Mouse (Mus musculus) embryonic facial prominence, embryonic 15.5 days (tissue): Measurements from ENCODE around the gene Sppl2b. TPM values are rescaled to one million over a fixed set of nuclear protein-coding genes. Genes with fewer than 3 reads are reported as not detected.

ENCODE experiments used
- ATAC-seq: fragments of 200-750 bp; cut with Nextera tagmentation; 2 replicates; pipeline ENCODE4 v1.8.0; 2017; ENCODE audit warnings: low read depth, moderate TSS enrichment; ENCODE audit not compliant: insufficient number of reproducible peaks, low FRiP score, low TSS enrichment
- H3K27ac ChIP-seq: fragments of 300-500 bp; sonication (generic); replicated peaks from 2 replicates; pipeline ENCODE4 v1.5.1; 2015; ENCODE audit warnings: mild to moderate bottlenecking, inconsistent platforms
- H3K27me3 ChIP-seq: fragments of 300-500 bp; sonication (generic); 2 replicates; pipeline ENCODE4 v1.6.1; 2015; ENCODE audit warnings: inconsistent platforms
- H3K36me3 ChIP-seq: fragments of 300-500 bp; sonication (generic); 2 replicates; pipeline ENCODE4 v1.6.1; 2015; ENCODE audit warnings: mild to moderate bottlenecking, inconsistent platforms
- H3K4me1 ChIP-seq: fragments of 300-500 bp; sonication (generic); 2 replicates; pipeline ENCODE4 v1.6.1; 2015; ENCODE audit warnings: inconsistent platforms
- H3K4me2 ChIP-seq: fragments of 300-500 bp; sonication (generic); replicated peaks from 2 replicates; pipeline ENCODE4 v1.6.1; 2015; ENCODE audit warnings: mild to moderate bottlenecking, inconsistent platforms
- H3K4me3 ChIP-seq: fragments of 300-500 bp; sonication (generic); replicated peaks from 2 replicates; pipeline ENCODE4 v1.5.1; 2015; ENCODE audit warnings: mild to moderate bottlenecking, inconsistent platforms
- H3K9ac ChIP-seq: fragments of 300-500 bp; sonication (generic); 2 replicates; pipeline ENCODE4 v1.6.1; 2015; ENCODE audit warnings: inconsistent platforms
- H3K9me3 ChIP-seq: fragments of 300-500 bp; sonication (generic); replicated peaks from 2 replicates; pipeline ENCODE4 v1.6.1; 2016; ENCODE audit warnings: inconsistent platforms
- WGBS: fragments of 180-500 bp; shearing (Covaris S2); methylation state at CpG from one replicate; pipeline ENCODE4 v1.1.7; 2015; 5-methylcytosine and 5-hydroxymethylcytosine counted together
- microRNA counts: library from miRNA; unstranded; fragments of <30 nt; microRNA quantifications from one replicate; lab custom pipeline; 2016
- microRNA-seq: library from miRNA; unstranded; fragments of <30 nt; microRNA quantifications from one replicate; pipeline ENCODE4, GENCODE M21; 2016; ENCODE audit warnings: borderline number of aligned reads
- polyA plus RNA-seq: library from polyadenylated mRNA; unstranded; fragments of >200 nt; fragmentation: Nextera tagmentation; extraction: Ambion mirVana; gene quantifications from 2 replicates; pipeline ENCODE4 v1.2.1, GENCODE M21; 2015

Sppl2b gene
- polyA plus RNA-seq, 1 experiment from 2014 or later: 60.7 TPM

DNA sequence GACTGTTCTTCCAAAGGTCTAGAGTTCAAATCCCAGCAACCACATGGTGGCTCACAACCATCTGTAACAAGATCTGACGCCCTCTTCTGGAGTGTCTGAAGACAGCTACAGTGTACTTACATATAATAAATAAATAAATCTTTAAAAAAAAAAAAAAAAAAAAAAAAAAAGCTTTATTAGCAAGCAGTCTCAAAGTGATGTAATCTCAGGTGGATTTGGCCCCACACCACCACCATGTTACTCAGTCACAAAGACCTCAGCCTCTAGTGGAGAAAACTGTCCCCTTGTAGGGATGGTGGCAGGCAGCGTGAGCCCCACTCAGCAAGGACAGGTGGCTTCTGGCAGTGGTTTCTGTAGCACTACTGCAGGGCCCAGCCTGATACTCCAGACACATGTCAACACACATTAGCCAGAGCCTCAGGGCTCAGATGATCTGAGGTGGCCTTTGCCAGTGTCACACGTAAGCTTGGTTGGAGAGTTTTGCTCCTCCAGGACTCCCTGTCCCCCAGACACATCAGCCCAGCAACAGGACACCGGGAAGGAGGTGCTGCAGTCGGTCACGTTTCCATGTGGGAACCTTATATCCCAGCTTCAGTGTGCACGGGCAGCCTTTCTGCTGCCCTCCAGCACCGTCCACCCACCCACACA, 58.4 kb downstream of the Sppl2b start:
- H3K4me2 ChIP-seq: no peak overlapping the region
- H3K27ac ChIP-seq: 0 out of 2 replicates have a peak overlapping the region, but pooled peaks have one; percentile 51
- no peak overlapping the region for H3K4me3 ChIP-seq
- H3K4me1 ChIP-seq: peaks cover 35% of the 10 kb centered on the region
- H3K9ac ChIP-seq: no peak overlapping the region
- no peaks in the 10 kb centered on the region for H3K9me3 ChIP-seq
- H3K36me3 ChIP-seq: peaks cover 63% of the 10 kb centered on the region
- 78% methylated on average over 7 of the region's 8 CpGs for WGBS
- H3K27me3 ChIP-seq: no peaks in the 10 kb centered on the region
- ATAC-seq: no peak

DNA sequence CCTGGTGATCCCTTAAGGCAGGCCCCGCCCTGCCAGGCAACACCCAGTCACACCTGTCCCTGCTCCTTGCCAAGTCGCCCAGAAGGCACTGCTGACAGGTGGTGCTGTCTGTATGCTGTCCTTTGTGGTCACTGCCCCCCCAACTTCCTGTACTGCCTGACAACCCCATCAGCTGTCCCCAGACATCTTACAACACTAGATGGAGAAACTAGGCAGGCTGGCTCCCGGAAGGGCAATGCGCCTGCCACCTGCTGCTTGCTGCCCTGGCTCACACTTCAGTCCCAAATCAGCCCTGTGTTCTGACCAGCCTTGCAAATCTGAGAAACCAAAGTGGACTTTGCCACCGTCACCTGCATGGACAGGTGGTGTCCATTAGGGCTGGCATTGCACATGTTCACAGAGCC, 59.2 kb downstream of the Sppl2b start:
- H3K9ac ChIP-seq: no peak overlapping the region
- whole genome bisulfite sequencing: 76% methylated on average over 5 of the region's 5 CpGs
- peaks cover 55% of the 10 kb centered on the region for H3K36me3 ChIP-seq

DNA sequence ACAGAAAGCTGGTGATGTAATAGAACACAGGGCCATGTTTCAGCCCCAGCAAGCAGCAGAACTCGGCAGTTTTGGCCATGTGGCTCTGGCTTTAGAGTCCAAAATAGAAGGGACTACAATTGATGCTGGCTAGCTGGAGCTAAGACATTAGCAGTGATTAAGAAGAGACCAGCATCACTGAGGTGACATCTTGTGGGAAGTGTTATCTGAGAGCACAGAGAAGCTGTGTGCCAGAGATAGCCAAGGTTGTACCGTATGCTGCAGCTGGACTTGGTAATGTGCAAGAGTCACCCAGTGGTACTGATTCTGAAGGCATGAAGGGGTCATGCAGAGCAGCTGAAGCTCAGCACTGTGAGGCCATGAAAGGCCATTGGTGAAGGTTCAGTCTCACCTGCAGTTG, 60.2 kb downstream of the Sppl2b start:
- H3K4me2 ChIP-seq: no peak overlapping the region
- H3K4me3 ChIP-seq: no peak overlapping the region
- H3K27ac ChIP-seq: no peak overlapping the region
- ATAC-seq: no peak
- no peak overlapping the region for H3K9ac ChIP-seq
- WGBS: 82% methylated on average over 2 of the region's 2 CpGs
- H3K4me1 ChIP-seq: peaks cover 37% of the 10 kb centered on the region
- H3K9me3 ChIP-seq: no peaks in the 10 kb centered on the region
- no peaks in the 10 kb centered on the region for H3K27me3 ChIP-seq
- H3K36me3 ChIP-seq: peaks cover 45% of the 10 kb centered on the region

More for the DNA sequence above, 59.2 kb downstream of the Sppl2b start:
- H3K27me3 ChIP-seq: no peaks in the 10 kb centered on the region
- H3K9me3 ChIP-seq: no peaks in the 10 kb centered on the region
- ATAC-seq: peak; percentile 26; the same call in 1 of the 2 replicates
- H3K4me2 ChIP-seq: no peak overlapping the region
- no peak overlapping the region for H3K4me3 ChIP-seq
- 0 out of 2 replicates have a peak overlapping the region, but pooled peaks have one; percentile 51 for H3K27ac ChIP-seq
- peaks cover 37% of the 10 kb centered on the region for H3K4me1 ChIP-seq

DNA sequence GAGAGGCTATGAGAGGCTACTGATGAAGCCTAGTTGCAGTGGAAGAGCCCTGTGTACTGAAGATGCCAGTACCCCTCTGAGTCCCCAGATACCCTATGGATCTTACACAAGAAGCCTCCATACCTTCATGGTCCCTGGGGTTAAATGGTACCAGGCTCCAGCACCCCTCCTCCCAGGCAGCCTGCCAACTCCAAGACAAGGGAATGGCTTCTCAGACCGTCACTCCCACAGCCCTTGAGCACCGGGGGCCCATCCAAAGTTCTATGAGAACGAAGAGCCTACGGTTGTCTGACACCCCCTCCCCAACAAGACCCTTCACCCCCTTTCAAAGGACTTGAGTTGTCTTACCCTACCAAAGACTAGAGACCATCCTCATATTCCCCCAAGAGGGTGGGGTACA, 60.7 kb downstream of the Sppl2b start:
- WGBS: 80% methylated on average over 4 of the region's 4 CpGs
- no peak overlapping the region for H3K9ac ChIP-seq
- ATAC-seq: no peak
- H3K9me3 ChIP-seq: no peaks in the 10 kb centered on the region
- H3K36me3 ChIP-seq: peaks cover 40% of the 10 kb centered on the region
- H3K4me2 ChIP-seq: no peak overlapping the region
- no peaks in the 10 kb centered on the region for H3K27me3 ChIP-seq
- H3K4me1 ChIP-seq: peaks cover 37% of the 10 kb centered on the region
- H3K27ac ChIP-seq: no peak overlapping the region
- no peak overlapping the region for H3K4me3 ChIP-seq

DNA sequence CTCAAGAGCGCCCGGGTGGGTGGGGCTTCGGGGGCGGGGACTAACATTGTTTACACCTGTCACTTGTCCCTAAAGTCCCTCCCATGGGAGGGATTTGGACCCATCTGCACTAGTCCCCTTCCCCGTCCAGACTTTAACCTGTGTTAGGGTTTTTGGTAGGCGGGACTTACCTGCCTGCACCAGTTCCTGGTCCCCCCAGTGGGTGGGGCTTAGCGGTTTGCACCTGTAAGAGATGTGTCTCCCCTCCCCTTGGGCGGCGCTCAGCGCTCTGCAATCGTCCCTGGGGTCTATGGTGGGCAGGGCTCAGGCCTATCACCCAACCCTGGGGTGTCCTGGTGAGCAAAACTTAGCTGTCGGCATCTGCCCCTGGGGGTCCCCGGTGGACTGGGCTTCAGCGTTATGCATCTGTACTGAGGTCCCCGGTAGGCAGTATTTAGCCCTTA, 62.3 kb downstream of the Sppl2b start:
- Histone ChIP-seq H3K9me3 (no peaks in the 10 kb centered on the region), H3K4me2 (peak overlapping the region; percentile 93), H3K4me1 (peaks cover 45% of the 10 kb centered on the region), H3K36me3 (peaks cover 25% of the 10 kb centered on the region), H3K27me3 (no peaks in the 10 kb centered on the region), H3K27ac (peak overlapping the region; percentile 80), H3K4me3 (peak overlapping the region; percentile 91), H3K9ac (peak overlapping the region; percentile 79)
- peak; percentile 41; the same call in 1 of the 2 replicates for ATAC-seq
- WGBS: 2% methylated on average over 15 of the region's 15 CpGs

DNA sequence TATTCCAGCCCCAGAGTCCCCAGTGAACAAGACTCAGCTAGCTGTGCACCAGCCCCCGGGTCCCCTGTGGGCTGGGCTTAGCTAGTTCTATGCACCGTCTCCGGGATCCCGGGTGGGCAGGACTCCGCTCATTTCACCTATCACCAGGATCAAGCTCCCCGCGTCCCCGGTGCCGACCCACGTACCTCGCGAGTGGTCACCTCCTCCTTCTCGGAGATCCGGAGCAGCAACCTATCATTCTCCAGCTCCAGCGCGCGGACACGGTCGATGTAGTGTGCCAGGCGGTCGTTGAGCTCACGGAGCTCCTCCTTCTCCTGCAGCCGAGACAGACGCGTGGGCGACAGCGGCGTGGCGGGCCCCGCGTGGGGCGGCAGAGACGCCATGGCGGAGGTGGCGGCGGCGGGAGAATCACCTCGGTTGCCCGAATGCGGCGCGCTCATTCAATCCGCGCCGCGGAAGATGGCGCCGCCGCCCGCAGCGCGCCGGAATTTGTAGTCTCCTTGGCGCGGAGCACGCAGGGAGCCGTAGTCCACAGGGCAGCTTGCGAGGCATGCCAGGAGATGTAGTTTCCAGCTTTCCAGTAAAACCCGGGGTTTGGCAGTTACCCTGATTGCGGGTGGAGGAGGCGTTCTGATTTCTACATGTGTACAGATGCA, 62.8 kb downstream of the Sppl2b start, which contains the start of gene Lmnb2:
TSS of gene Lmnb2 (minus strand) at position 467 of the 656 bp plus-strand sequence.
- Histone ChIP-seq H3K9ac (peak within 1 kb of the TSS; percentile 79), H3K36me3 (peaks cover 20% of the 10 kb centered on the region), H3K4me1 (peaks cover 49% of the 10 kb centered on the region), H3K9me3 (no peaks in the 10 kb centered on the region), H3K4me3 (peak within 1 kb of the TSS; percentile 91), H3K27ac (peak within 1 kb of the TSS; percentile 80), H3K27me3 (no peaks in the 10 kb centered on the region), H3K4me2 (peak within 1 kb of the TSS; percentile 93)
- ATAC-seq: 0 out of 2 replicates have a peak, but pooled peaks have one; percentile 20
- WGBS: under 1% methylated on average over 55 of the region's 61 CpGs

MicroRNA genes within 50 kb of the gene (microRNA counts, 519-probe panel; counts per million panel counts)
- microRNA mmu-miR-1982 (lab: Ali Mortazavi, UCI): not detected

Small RNA genes lying within 50 kb of the gene (microRNA-seq; reads per million reads assigned to microRNA genes)
- gene Mir1982: 2.2 reads per million, percentile 8 among the genes with 10 or more reads in this experiment

Other genes starting within 250 kb of the Sppl2b start
- gene Gm49322, start 249.3 kb upstream of the Sppl2b start, polyA plus RNA-seq: 4.8 TPM in 2 replicates
- gene Csnk1g2, start 232.4 kb upstream of the Sppl2b start, polyA plus RNA-seq: 172 and 190 TPM in 2 replicates
- gene Btbd2, start 198.2 kb upstream of the Sppl2b start, polyA plus RNA-seq: 82.2 and 82.7 TPM in 2 replicates
- gene Mknk2, start 177.2 kb upstream of the Sppl2b start, polyA plus RNA-seq: 99.0 and 105 TPM in 2 replicates
- 48.2 and 51.8 TPM in 2 replicates for gene Mob3a, start 153.3 kb upstream of the Sppl2b start, polyA plus RNA-seq
- 27.0 and 28.0 TPM in 2 replicates for gene Izumo4, start 153.1 kb upstream of the Sppl2b start, polyA plus RNA-seq
- 75.2 and 76.1 TPM in 2 replicates for gene Ap3d1, start 113.0 kb upstream of the Sppl2b start, polyA plus RNA-seq
- gene Dot1l, start 100.1 kb upstream of the Sppl2b start, polyA plus RNA-seq: 17.1 and 21.7 TPM in 2 replicates
- gene Sf3a2, start 57.1 kb upstream of the Sppl2b start, polyA plus RNA-seq: 68.1 and 79.7 TPM in 2 replicates
- 121 and 125 TPM in 2 replicates for gene Plekhj1, start 56.6 kb upstream of the Sppl2b start, polyA plus RNA-seq
- gene Amh, start 50.0 kb upstream of the Sppl2b start, polyA plus RNA-seq: 0.09 TPM in 1 of 2 replicates, not detected in the other
- gene Jsrp1, start 41.8 kb upstream of the Sppl2b start, polyA plus RNA-seq: 10.0 and 13.8 TPM in 2 replicates
- 1,751 and 1,885 TPM in 2 replicates for gene Oaz1, start 28.6 kb upstream of the Sppl2b start, polyA plus RNA-seq
- gene Lingo3, start 11.2 kb upstream of the Sppl2b start, polyA plus RNA-seq: 2.2 and 2.5 TPM in 2 replicates
- gene Lsm7, start 66 bp upstream of the Sppl2b start, polyA plus RNA-seq: 252 and 265 TPM in 2 replicates
- gene Tmprss9, start 16.6 kb downstream of the Sppl2b start, polyA plus RNA-seq: 0.04 and 0.05 TPM in 2 replicates
- gene Timm13, start 45.7 kb downstream of the Sppl2b start, polyA plus RNA-seq: 337 and 339 TPM in 2 replicates
- 56.7 and 60.1 TPM in 2 replicates for gene Lmnb2, start 63.0 kb downstream of the Sppl2b start, polyA plus RNA-seq
- gene Gadd45b, start 74.8 kb downstream of the Sppl2b start, polyA plus RNA-seq: 43.7 and 46.6 TPM in 2 replicates
- gene Gng7, start 159.7 kb downstream of the Sppl2b start, polyA plus RNA-seq: 11.2 and 12.3 TPM in 2 replicates
- gene Diras1, start 170.4 kb downstream of the Sppl2b start, polyA plus RNA-seq: 1.4 and 1.9 TPM in 2 replicates
- 21.7 and 22.7 TPM in 2 replicates for gene Slc39a3, start 182.2 kb downstream of the Sppl2b start, polyA plus RNA-seq
- 199 and 216 TPM in 2 replicates for gene Sgta, start 204.9 kb downstream of the Sppl2b start, polyA plus RNA-seq
- 81.3 and 87.7 TPM in 2 replicates for gene Thop1, start 214.8 kb downstream of the Sppl2b start, polyA plus RNA-seq
- gene Creb3l3, start 243.6 kb downstream of the Sppl2b start, polyA plus RNA-seq: 0.89 and 0.92 TPM in 2 replicates